Mouse (Mus musculus): ENCODE measurements around the gene Ednra.

DNA sequence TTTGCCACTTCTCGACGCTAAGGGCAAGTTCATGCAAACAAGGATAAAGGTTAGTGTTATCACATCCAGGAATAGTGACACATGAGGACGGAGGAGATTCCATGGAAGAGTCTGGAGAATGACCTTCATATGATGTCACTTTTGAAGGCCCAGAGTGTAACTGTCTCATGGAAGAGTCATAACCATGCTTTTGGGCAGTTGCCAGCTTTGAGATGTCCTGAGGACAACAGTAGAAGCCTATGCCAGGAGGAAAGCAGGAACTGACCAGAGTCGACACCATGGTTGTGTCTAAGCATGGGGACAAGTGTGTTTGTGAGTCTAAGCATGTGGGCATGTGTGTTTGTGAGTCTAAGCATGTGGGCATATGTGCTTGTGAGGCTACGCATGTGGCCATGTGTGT lies 56.3 kb downstream of the Ednra start:
- no peak for TF ChIP-seq POLR2A (IDR thresholded peaks at IDR 0.05; ENCODE audit: control insufficient read depth, extremely low read depth, insufficient read depth, low read length, poor library complexity)
- TF ChIP-seq CTCF (IDR thresholded peaks at IDR 0.05; ENCODE audit: borderline replicate concordance, control insufficient read depth, extremely low read depth, insufficient read depth, low read length, poor library complexity): no peak
